9 mouse cellular contexts compared by ENCODE assay signal in the genomic region with DNA sequence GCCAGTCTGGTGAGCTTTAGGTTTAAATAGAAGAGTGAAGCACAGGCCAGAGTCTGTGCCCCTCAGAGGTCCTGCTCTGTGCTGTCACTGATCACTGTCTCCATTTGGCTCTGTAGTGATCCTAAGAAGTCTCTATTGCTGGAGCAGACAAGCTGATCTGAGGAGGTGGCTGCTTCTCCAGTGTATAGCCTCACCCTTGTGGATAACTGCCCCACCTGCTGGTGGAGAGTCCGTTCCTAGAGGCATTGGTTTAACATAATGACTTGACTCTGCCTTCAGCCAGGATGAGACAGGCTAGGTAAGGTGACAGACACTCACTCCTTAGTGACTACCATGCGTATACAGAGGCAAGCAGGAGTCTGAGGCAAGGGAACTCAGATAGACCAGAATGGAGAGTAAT.
DNase-seq lines count a peak whose midpoint lies in the region; ATAC-seq and TF ChIP-seq lines count a peak whose summit lies in the region.
"Had no signal": no experiment of that assay in that cellular context is flagged by ENCODE, and none has a peak within 500 bp of the region (broad histone marks: within the 10 kb centered on the region; RNA-seq: fewer than 3 reads in every experiment).

No protein-coding gene starts in this region.

- no peak overlapping the region for H3K4me3 ChIP-seq in forebrain, postnatal 0 days (ENCODE audit: low read depth, low read length)
- no peak overlapping the region for H3K4me3 ChIP-seq in forebrain, embryonic 15.5 days
- no peak overlapping the region for H3K4me3 ChIP-seq in kidney, adult 2 months (ENCODE audit: insufficient read depth, low read depth, low read length)
- no peak overlapping the region for H3K4me3 ChIP-seq in forebrain, embryonic 10.5 days
- H3K4me3 ChIP-seq in forebrain, embryonic 16.5 days (replicated peaks; ENCODE audit: low read length), result no peak overlapping the region
- H3K4me3 ChIP-seq: heart, embryonic 15.5 days had no signal

- no peak for TF ChIP-seq POLR2A in kidney, adult 2 months (IDR thresholded peaks at IDR 0.05; ENCODE audit: low read depth, low read length)

- no peaks in the 10 kb centered on the region for H3K9me3 ChIP-seq in forebrain, postnatal 0 days (ENCODE audit: low read length)
- no peaks in the 10 kb centered on the region for H3K9me3 ChIP-seq in forebrain, embryonic 15.5 days
- H3K9me3 ChIP-seq in forebrain, embryonic 10.5 days, result peaks cover 7% of the 10 kb centered on the region; the same call in 1 of the 2 replicates
- peaks cover 5% of the 10 kb centered on the region; the same call in 1 of the 2 replicates for H3K9me3 ChIP-seq in forebrain, embryonic 16.5 days (ENCODE audit: control insufficient read depth, low read length)
- H3K9me3 ChIP-seq: heart, embryonic 15.5 days had no signal

- no peaks in the 10 kb centered on the region for H3K4me1 ChIP-seq in forebrain, postnatal 0 days (ENCODE audit: insufficient read depth)
- H3K4me1 ChIP-seq in forebrain, embryonic 15.5 days, result no peaks in the 10 kb centered on the region
- H3K4me1 ChIP-seq in kidney, adult 2 months (ENCODE audit: control insufficient read depth, insufficient read depth, low read length), result no peaks in the 10 kb centered on the region
- peaks cover 6% of the 10 kb centered on the region for H3K4me1 ChIP-seq in forebrain, embryonic 10.5 days
- H3K4me1 ChIP-seq in forebrain, embryonic 16.5 days (replicated peaks; ENCODE audit: control insufficient read depth, insufficient read depth, low read length), result no peaks in the 10 kb centered on the region
- H3K4me1 ChIP-seq: heart, embryonic 15.5 days had no signal

- no peak for DNase-seq in forebrain, postnatal 0 days
- peak; percentile 15 for DNase-seq in 416B (ENCODE audit: low read depth)
- peak; percentile 65 for DNase-seq in adrenal gland, postnatal 25 days
- DNase-seq in kidney, adult 2 months, result peak; percentile 55
- DNase-seq in skeletal muscle tissue, adult 2 months (ENCODE audit: low read depth, low spot score), result peak; percentile 41
- no peak for DNase-seq in forebrain, embryonic 10.5 days (ENCODE audit: extremely low spot score, low spot score)

- no peaks in the 10 kb centered on the region for H3K27me3 ChIP-seq in forebrain, postnatal 0 days (ENCODE audit: insufficient read depth, low read length)
- H3K27me3 ChIP-seq in forebrain, embryonic 15.5 days, result no peaks in the 10 kb centered on the region
- no peaks in the 10 kb centered on the region for H3K27me3 ChIP-seq in kidney, adult 2 months (replicated peaks; ENCODE audit: control insufficient read depth, insufficient read depth, low read length)
- H3K27me3 ChIP-seq in forebrain, embryonic 10.5 days (ENCODE audit: poor library complexity, severe bottlenecking), result no peaks in the 10 kb centered on the region
- no peaks in the 10 kb centered on the region for H3K27me3 ChIP-seq in forebrain, embryonic 16.5 days (replicated peaks; ENCODE audit: control insufficient read depth, insufficient read depth, low read length)
- H3K27me3 ChIP-seq: heart, embryonic 15.5 days had no signal

- no peak overlapping the region for H3K27ac ChIP-seq in forebrain, postnatal 0 days (ENCODE audit: low read depth, low read length)
- no peak overlapping the region for H3K27ac ChIP-seq in forebrain, embryonic 15.5 days (replicated peaks)
- no peak overlapping the region for H3K27ac ChIP-seq in kidney, adult 2 months (ENCODE audit: insufficient read depth, low read depth, low read length)
- H3K27ac ChIP-seq in forebrain, embryonic 10.5 days, result no peak overlapping the region
- no peak overlapping the region for H3K27ac ChIP-seq in forebrain, embryonic 16.5 days (ENCODE audit: low read length)
- H3K27ac ChIP-seq: heart, embryonic 15.5 days had no signal

- TF ChIP-seq CTCF in forebrain, postnatal 0 days (IDR thresholded peaks at IDR 0.05; ENCODE audit: low read depth), result peak; percentile 31; the same call in 1 of the 2 replicates
- TF ChIP-seq CTCF in kidney, adult 2 months (conservative IDR thresholded peaks at IDR 0.05; ENCODE audit: insufficient read depth, insufficient read length, low read depth, low read length), result peak; percentile 79

- no peak overlapping the region for H3K9ac ChIP-seq in forebrain, postnatal 0 days
- no peak overlapping the region for H3K9ac ChIP-seq in forebrain, embryonic 15.5 days (replicated peaks)
- no peak overlapping the region for H3K9ac ChIP-seq in forebrain, embryonic 16.5 days (replicated peaks; ENCODE audit: low read depth, low read length)
- H3K9ac ChIP-seq: heart, embryonic 15.5 days had no signal

- H3K36me3 ChIP-seq in forebrain, postnatal 0 days (ENCODE audit: insufficient read depth), result no peaks in the 10 kb centered on the region
- no peaks in the 10 kb centered on the region for H3K36me3 ChIP-seq in forebrain, embryonic 15.5 days
- H3K36me3 ChIP-seq in kidney, adult 2 months (ENCODE audit: control insufficient read depth, insufficient read depth, low read length), result no peaks in the 10 kb centered on the region
- no peaks in the 10 kb centered on the region for H3K36me3 ChIP-seq in forebrain, embryonic 10.5 days (replicated peaks)
- H3K36me3 ChIP-seq in forebrain, embryonic 16.5 days (ENCODE audit: control insufficient read depth, insufficient read depth), result no peaks in the 10 kb centered on the region
- H3K36me3 ChIP-seq: heart, embryonic 15.5 days had no signal

- 60% methylated on average over 2 of the region's 2 CpGs for WGBS in forebrain, postnatal 0 days
- 72% methylated on average over 2 of the region's 2 CpGs for WGBS in forebrain, embryonic 15.5 days
- WGBS in kidney, adult 2 months, result 60% methylated on average over 2 of the region's 2 CpGs
- WGBS in forebrain, embryonic 10.5 days, result 55% methylated on average over 2 of the region's 2 CpGs
- 52% methylated on average over 2 of the region's 2 CpGs for WGBS in forebrain, embryonic 16.5 days

- ATAC-seq in forebrain, postnatal 0 days, result no peak
- ATAC-seq in forebrain, embryonic 15.5 days (replicated peaks), result no peak
- no peak for ATAC-seq in forebrain, embryonic 16.5 days

- no peak overlapping the region for H3K4me2 ChIP-seq in forebrain, postnatal 0 days (ENCODE audit: low read depth)
- no peak overlapping the region for H3K4me2 ChIP-seq in forebrain, embryonic 15.5 days (replicated peaks)
- no peak overlapping the region for H3K4me2 ChIP-seq in forebrain, embryonic 16.5 days (ENCODE audit: low read length)
- H3K4me2 ChIP-seq: heart, embryonic 15.5 days had no signal

Comparison
In these comparisons a context has a peak if more than half of its experiments do, and no peak if none do; other contexts are left out.
1. DNase-seq: peak in 416B (single experiment), adrenal gland, postnatal 25 days (single experiment), kidney, adult 2 months (single experiment) and skeletal muscle tissue, adult 2 months (single experiment); none in forebrain, postnatal 0 days (single experiment) and forebrain, embryonic 10.5 days (single experiment).